Mouse (Mus musculus) liver, postnatal 0 days (tissue): ENCODE results near the gene Inpp4a. TPM values are rescaled to one million over a fixed set of nuclear protein-coding genes. Genes with fewer than 3 reads are reported as not detected.
A peak's percentile ranks its signal among the peaks of the same experiment; 100 is the strongest.

Experiments
- ATAC-seq: fragments of 200-750 bp; cut with Nextera tagmentation; 2 replicates; pipeline ENCODE4 v1.8.0; 2017; ENCODE audit warnings: mild to moderate bottlenecking, moderate library complexity
- DNase-seq: peaks from one replicate; pipeline ENCODE4 v3.0.0-alpha.2; 2016
- H3K27ac ChIP-seq: fragments of 300-500 bp; sonication (generic); 2 replicates; pipeline ENCODE4 v1.5.1; 2014; ENCODE audit warnings: antibody characterized with exemption, moderate library complexity, mild to moderate bottlenecking, low read depth
- H3K27me3 ChIP-seq: fragments of 300-500 bp; sonication (generic); 2 replicates; pipeline ENCODE4 v1.6.1; 2014; ENCODE audit warnings: low read length, control low read depth, mixed read lengths; ENCODE audit not compliant: insufficient read depth
- H3K36me3 ChIP-seq: fragments of 300-500 bp; sonication (generic); replicated peaks from 2 replicates; pipeline ENCODE4 v1.6.1; 2014; ENCODE audit warnings: mild to moderate bottlenecking, control low read depth, low read length, moderate library complexity, mixed read lengths; ENCODE audit not compliant: insufficient read depth
- H3K4me1 ChIP-seq: fragments of 300-500 bp; sonication (generic); 2 replicates; pipeline ENCODE4 v1.6.1; 2014; ENCODE audit warnings: antibody characterized with exemption, mild to moderate bottlenecking, control low read depth; ENCODE audit not compliant: insufficient read depth
- H3K4me2 ChIP-seq: fragments of 300-500 bp; sonication (generic); 2 replicates; pipeline ENCODE4 v1.6.1; 2014; ENCODE audit warnings: low read depth, mild to moderate bottlenecking, low read length, moderate library complexity, mixed read lengths
- H3K4me3 ChIP-seq: fragments of 300-500 bp; sonication (generic); 2 replicates; pipeline ENCODE4 v1.5.1; 2014; ENCODE audit warnings: low read depth, low read length
- H3K9ac ChIP-seq: fragments of 300-500 bp; sonication (generic); replicated peaks from 2 replicates; pipeline ENCODE4 v1.6.1; 2014; ENCODE audit warnings: mild to moderate bottlenecking, moderate library complexity
- H3K9me3 ChIP-seq: fragments of 300-500 bp; sonication (generic); 2 replicates; pipeline ENCODE4 v1.6.1; 2016; ENCODE audit warnings: mild to moderate bottlenecking, control low read depth, low read length, mixed read lengths
- CTCF ChIP-seq: sonication (generic); IDR thresholded peaks from 2 replicates; pipeline ENCODE4 v1.5.1; 2016; ENCODE audit warnings: antibody characterized with exemption, low read depth
- EP300 ChIP-seq: IDR thresholded peaks from 2 replicates; pipeline ENCODE4 v1.6.1; 2016; ENCODE audit warnings: antibody characterized with exemption, low read depth, mild to moderate bottlenecking
- WGBS: fragments of 180-500 bp; shearing (Covaris S2); extraction: QIAGEN DNeasy Blood & Tissue Kit; methylation state at CpG from one replicate; pipeline ENCODE4 v1.1.7; 2014; ENCODE audit not compliant: insufficient replicate concordance; 5-methylcytosine and 5-hydroxymethylcytosine counted together
- polyA plus RNA-seq: library from polyadenylated mRNA; unstranded; fragments of >200 nt; fragmentation: Nextera tagmentation; extraction: Ambion mirVana; gene quantifications from 2 replicates; pipeline ENCODE4 v1.2.1, GENCODE M21; 2015

Inpp4a gene
- polyA plus RNA-seq, 1 experiment from 2014 or later: 6.7 TPM

- H3K36me3 ChIP-seq: no peaks in the 10 kb centered on the region
- ATAC-seq: no peak
- H3K4me2 ChIP-seq: no peak overlapping the region
- H3K27ac ChIP-seq: no peak overlapping the region
- no peak for DNase-seq
- 76% methylated on average over 10 of the region's 11 CpGs for WGBS
- no peaks in the 10 kb centered on the region for H3K27me3 ChIP-seq
- H3K9ac ChIP-seq: no peak overlapping the region
- H3K4me1 ChIP-seq: no peaks in the 10 kb centered on the region
- H3K9me3 ChIP-seq: no peaks in the 10 kb centered on the region
- no peak overlapping the region for H3K4me3 ChIP-seq
- no peak for TF ChIP-seq EP300
These were observed 11.3 kb upstream of the Inpp4a start for GRCm38 (mm10) chr1:37288181-37288935.

- no peaks in the 10 kb centered on the region for H3K9me3 ChIP-seq
- TF ChIP-seq CTCF (no peak), EP300 (no peak)
- H3K27me3 ChIP-seq: no peaks in the 10 kb centered on the region
- no peak overlapping the region for H3K9ac ChIP-seq
- no peak overlapping the region for H3K4me2 ChIP-seq
- no peak overlapping the region for H3K4me3 ChIP-seq
- DNase-seq (no peak), ATAC-seq (no peak)
- no peaks in the 10 kb centered on the region for H3K4me1 ChIP-seq
- no peaks in the 10 kb centered on the region for H3K36me3 ChIP-seq
- no peak overlapping the region for H3K27ac ChIP-seq
- 79% methylated on average over 7 of the region's 7 CpGs for WGBS
These were observed 10.7 kb upstream of the Inpp4a start for GRCm38 (mm10) chr1:37288941-37289340.

- H3K27me3 ChIP-seq: no peaks in the 10 kb centered on the region
- H3K36me3 ChIP-seq: no peaks in the 10 kb centered on the region
- peaks cover 5% of the 10 kb centered on the region for H3K4me1 ChIP-seq
- no peak for DNase-seq
- no peak overlapping the region for H3K4me3 ChIP-seq
- no peaks in the 10 kb centered on the region for H3K9me3 ChIP-seq
- no peak overlapping the region for H3K27ac ChIP-seq
- H3K9ac ChIP-seq: no peak overlapping the region
- TF ChIP-seq CTCF: no peak
- no peak for TF ChIP-seq EP300
- WGBS: 64% methylated on average over 1 of the region's 1 CpGs
- ATAC-seq: no peak
- H3K4me2 ChIP-seq: no peak overlapping the region
These were observed 3.3 kb upstream of the Inpp4a start for GRCm38 (mm10) chr1:37296414-37296813.

GRCm38 (mm10) chr1:37298904-37299303 is 761 bp upstream of the Inpp4a start:
- Histone ChIP-seq H3K27ac (no peak overlapping the region), H3K9me3 (no peaks in the 10 kb centered on the region), H3K4me2 (no peak overlapping the region), H3K4me1 (peaks cover 5% of the 10 kb centered on the region), H3K4me3 (no peak overlapping the region), H3K27me3 (no peaks in the 10 kb centered on the region), H3K36me3 (no peaks in the 10 kb centered on the region), H3K9ac (no peak overlapping the region)
- ATAC-seq: no peak
- no peak for DNase-seq
- TF ChIP-seq CTCF: no peak
- no peak for TF ChIP-seq EP300
- WGBS: 79% methylated on average over 2 of the region's 2 CpGs

GRCm38 (mm10) chr1:37300650-37301049 is 985 bp downstream of the Inpp4a start:
- peak; percentile 59 for DNase-seq
- Histone ChIP-seq H3K9me3 (no peaks in the 10 kb centered on the region), H3K4me1 (peaks cover 5% of the 10 kb centered on the region), H3K4me2 (peak overlapping the region; percentile 76), H3K4me3 (peak overlapping the region; percentile 68), H3K36me3 (no peaks in the 10 kb centered on the region), H3K9ac (peak overlapping the region; percentile 81), H3K27me3 (no peaks in the 10 kb centered on the region), H3K27ac (peak overlapping the region; percentile 76)
- no peak for TF ChIP-seq CTCF
- TF ChIP-seq EP300: no peak
- 20% methylated on average over 5 of the region's 5 CpGs for WGBS
- ATAC-seq: peak; percentile 40

GRCm38 (mm10) chr1:37302801-37303200 is 3.1 kb downstream of the Inpp4a start:
- Histone ChIP-seq H3K36me3 (no peaks in the 10 kb centered on the region), H3K4me1 (peaks cover 7% of the 10 kb centered on the region), H3K4me3 (no peak overlapping the region), H3K27ac (no peak overlapping the region), H3K9me3 (no peaks in the 10 kb centered on the region), H3K27me3 (no peaks in the 10 kb centered on the region), H3K4me2 (no peak overlapping the region), H3K9ac (no peak overlapping the region)
- ATAC-seq: no peak
- no peak for DNase-seq
- TF ChIP-seq EP300: no peak
- 52% methylated on average over 3 of the region's 3 CpGs for WGBS
